Mouse (Mus musculus): ENCODE data around the gene Yjefn3.

GRCm38 (mm10) chr8:69881261-69881865 lies 21.1 kb downstream of the Yjefn3 start:
- no peak for TF ChIP-seq CTCF (IDR thresholded peaks at IDR 0.05)
- no peak for TF ChIP-seq EP300 (IDR thresholded peaks at IDR 0.05; ENCODE audit: insufficient read depth, low read depth, low read length)
